Mouse (Mus musculus) CH12.LX (cell line): ENCODE results near the gene Syt2. TPM values are rescaled to one million over a fixed set of nuclear protein-coding genes. Genes with fewer than 3 reads are reported as not detected.

ENCODE experiments used
- DNase-seq: peaks from one replicate; pipeline ENCODE4 v3.0.0-alpha.2; 2013; ENCODE audit errors: extremely low read depth
- H3K27ac ChIP-seq: 2 replicates; pipeline ENCODE4 v1.5.1; 2012; ENCODE audit warnings: low read depth, mild to moderate bottlenecking, control low read depth, moderate library complexity; ENCODE audit not compliant: insufficient read depth
- H3K27me3 ChIP-seq: replicated peaks from 2 replicates; pipeline ENCODE3; 2012; ENCODE audit warnings: inconsistent platforms
- H3K36me3 ChIP-seq, 2 experiments: replicated peaks in 1 of 2; 2 replicates each; pipeline versions ENCODE3 to v1.6.1; 2012; ENCODE audit warnings: inconsistent platforms in 1 of 2, low read length in 1 of 2, mild to moderate bottlenecking in 1 of 2, mixed read lengths in 1 of 2, moderate library complexity in 1 of 2; ENCODE audit not compliant: control insufficient read depth in 1 of 2, insufficient read depth in 1 of 2
- H3K4me1 ChIP-seq, 2 experiments: 2 replicates each; pipeline ENCODE4 v1.6.1; 2012; ENCODE audit warnings: inconsistent platforms in 1 of 2, moderate library complexity in 1 of 2; ENCODE audit not compliant: insufficient read depth in 2 of 2, control insufficient read depth in 1 of 2
- H3K4me2 ChIP-seq: 2 replicates; pipeline ENCODE4 v1.6.1; 2012; ENCODE audit warnings: low read depth, mild to moderate bottlenecking, control low read depth; ENCODE audit not compliant: poor library complexity, insufficient read depth, severe bottlenecking
- H3K4me3 ChIP-seq, 3 experiments: fragments of 150-350 bp in 1 of 3; sonication (generic) in 1 of 3; replicated peaks in 1 of 3; 2 replicates each; pipeline versions ENCODE3 to v1.5.1; 2011 to 2012; ENCODE audit warnings: low read depth in 2 of 3, low read length in 2 of 3, mild to moderate bottlenecking in 2 of 3, moderate library complexity in 2 of 3, control low read depth in 1 of 3, improper control_type of control experiment in 1 of 3, inconsistent platforms in 1 of 3, mixed read lengths in 1 of 3; ENCODE audit not compliant: poor library complexity in 1 of 3
- H3K79me2 ChIP-seq: replicated peaks from 2 replicates; pipeline ENCODE4 v1.6.1; 2012; ENCODE audit warnings: mild to moderate bottlenecking, moderate library complexity; ENCODE audit not compliant: control insufficient read depth, poor library complexity, insufficient read depth, severe bottlenecking; ENCODE audit errors: extremely low read depth
- H3K9ac ChIP-seq: 2 replicates; pipeline ENCODE4 v1.6.1; 2012; ENCODE audit warnings: low read depth, mild to moderate bottlenecking, control low read depth, moderate library complexity; ENCODE audit not compliant: insufficient read depth
- H3K9me3 ChIP-seq: replicated peaks from 2 replicates; pipeline ENCODE3; 2012; ENCODE audit warnings: low read length, inconsistent platforms, mixed read lengths
- BHLHE40 ChIP-seq: IDR thresholded peaks from 2 replicates; pipeline ENCODE4 v1.6.1; 2011; ENCODE audit warnings: mild to moderate bottlenecking, low read depth, low read length, improper control_type of control experiment
- CHD1 ChIP-seq: IDR thresholded peaks from 2 replicates; pipeline ENCODE4 v1.6.1; 2012; ENCODE audit warnings: low read depth, low read length, improper control_type of control experiment, inconsistent platforms
- CHD2 ChIP-seq: IDR thresholded peaks from 2 replicates; pipeline ENCODE4 v1.6.1; 2011; ENCODE audit warnings: low read length, improper control_type of control experiment
- CTCF ChIP-seq, 2 experiments: IDR thresholded peaks in 1 of 2; conservative IDR thresholded peaks in 1 of 2; 2 replicates each; pipeline ENCODE4 v1.5.1; 2011 to 2012; ENCODE audit warnings: low read depth in 2 of 2, low read length in 2 of 2, improper control_type of control experiment in 1 of 2, inconsistent platforms in 1 of 2, mild to moderate bottlenecking in 1 of 2, moderate library complexity in 1 of 2
- E2F4 ChIP-seq: IDR thresholded peaks from 2 replicates; pipeline ENCODE4 v1.6.1; 2011; ENCODE audit warnings: low read depth, low read length, improper control_type of control experiment; ENCODE audit not compliant: insufficient replicate concordance
- ELF1 ChIP-seq: IDR thresholded peaks from 2 replicates; pipeline ENCODE4 v1.6.1; 2014; ENCODE audit warnings: low read depth, mild to moderate bottlenecking, inconsistent platforms, low read length, improper control_type of control experiment
- EP300 ChIP-seq: IDR thresholded peaks from 2 replicates; pipeline ENCODE4 v1.6.1; 2011; ENCODE audit warnings: low read length, improper control_type of control experiment
- ETS1 ChIP-seq: conservative IDR thresholded peaks from 2 replicates; pipeline ENCODE4 v1.6.1; 2012; ENCODE audit warnings: low read depth, mild to moderate bottlenecking, inconsistent platforms, low read length, improper control_type of control experiment, moderate library complexity
- GABPA ChIP-seq: IDR thresholded peaks from 2 replicates; pipeline ENCODE4 v1.6.1; 2012; ENCODE audit warnings: low read depth, low read length, improper control_type of control experiment, inconsistent platforms; ENCODE audit not compliant: insufficient replicate concordance
- HCFC1 ChIP-seq: IDR thresholded peaks from 2 replicates; pipeline ENCODE4 v1.6.1; 2012; ENCODE audit warnings: low read depth, mild to moderate bottlenecking, inconsistent platforms, low read length, improper control_type of control experiment
- IRF4 ChIP-seq: IDR thresholded peaks from 2 replicates; pipeline ENCODE4 v1.6.1; 2014; ENCODE audit warnings: low read depth, mild to moderate bottlenecking, inconsistent platforms, low read length, improper control_type of control experiment
- JUN ChIP-seq: IDR thresholded peaks from 2 replicates; pipeline ENCODE4 v1.6.1; 2011; ENCODE audit warnings: low read depth, mild to moderate bottlenecking, low read length, improper control_type of control experiment, moderate library complexity; ENCODE audit not compliant: insufficient read depth
- JUND ChIP-seq: conservative IDR thresholded peaks from 2 replicates; pipeline ENCODE4 v1.6.1; 2011; ENCODE audit warnings: low read depth, low read length, improper control_type of control experiment
- KAT2A ChIP-seq: IDR thresholded peaks from 2 replicates; pipeline ENCODE4 v1.6.1; 2012; ENCODE audit warnings: low read length, improper control_type of control experiment, inconsistent platforms; ENCODE audit not compliant: insufficient replicate concordance
- MAFK ChIP-seq: IDR thresholded peaks from 2 replicates; pipeline ENCODE4 v1.6.1; 2011; ENCODE audit warnings: low read length, improper control_type of control experiment; ENCODE audit not compliant: insufficient replicate concordance
- MAX ChIP-seq: IDR thresholded peaks from 2 replicates; pipeline ENCODE4 v1.6.1; 2011; ENCODE audit warnings: low read length, improper control_type of control experiment
- MAZ ChIP-seq: IDR thresholded peaks from 2 replicates; pipeline ENCODE4 v1.6.1; 2012; ENCODE audit warnings: low read depth, mild to moderate bottlenecking, inconsistent platforms, low read length, improper control_type of control experiment, moderate library complexity
- MEF2A ChIP-seq: IDR thresholded peaks from 2 replicates; pipeline ENCODE4 v1.6.1; 2014; ENCODE audit warnings: low read depth, mild to moderate bottlenecking, inconsistent platforms, low read length, improper control_type of control experiment, borderline replicate concordance
- MXI1 ChIP-seq: IDR thresholded peaks from 2 replicates; pipeline ENCODE4 v1.6.1; 2011; ENCODE audit warnings: mild to moderate bottlenecking, low read depth, low read length, improper control_type of control experiment
- MYC ChIP-seq: IDR thresholded peaks from 2 replicates; pipeline ENCODE4 v1.6.1; 2011; ENCODE audit warnings: low read depth, mild to moderate bottlenecking, improper control_type of control experiment, low read length
- NELFE ChIP-seq: IDR thresholded peaks from 2 replicates; pipeline ENCODE4 v1.6.1; 2011; ENCODE audit warnings: low read depth, low read length, improper control_type of control experiment
- NRF1 ChIP-seq: IDR thresholded peaks from 2 replicates; pipeline ENCODE4 v1.6.1; 2014; ENCODE audit warnings: low read depth, mild to moderate bottlenecking, inconsistent platforms, low read length, improper control_type of control experiment, moderate library complexity
- PAX5 ChIP-seq: IDR thresholded peaks from 2 replicates; pipeline ENCODE4 v1.6.1; 2012; ENCODE audit warnings: low read length, inconsistent platforms, mixed read lengths
- POLR2A ChIP-seq: IDR thresholded peaks from 2 replicates; pipeline ENCODE4 v1.6.1; 2011; ENCODE audit warnings: low read depth, mild to moderate bottlenecking, improper control_type of control experiment, low read length
- POLR2AphosphoS2 ChIP-seq: IDR thresholded peaks from 2 replicates; pipeline ENCODE4 v1.6.1; 2011; ENCODE audit warnings: low read depth, low read length, improper control_type of control experiment
- RAD21 ChIP-seq: IDR thresholded peaks from 2 replicates; pipeline ENCODE4 v1.6.1; 2011; ENCODE audit warnings: low read depth, mild to moderate bottlenecking, low read length, improper control_type of control experiment, moderate library complexity
- RCOR1 ChIP-seq: conservative IDR thresholded peaks from 2 replicates; pipeline ENCODE4 v1.6.1; 2012; ENCODE audit warnings: low read depth, mild to moderate bottlenecking, inconsistent platforms, low read length, improper control_type of control experiment
- SIN3A ChIP-seq: IDR thresholded peaks from 2 replicates; pipeline ENCODE4 v1.6.1; 2012; ENCODE audit warnings: low read length, improper control_type of control experiment, inconsistent platforms
- SMC3 ChIP-seq: IDR thresholded peaks from 2 replicates; pipeline ENCODE4 v1.6.1; 2011; ENCODE audit warnings: low read depth, low read length, improper control_type of control experiment
- TBP ChIP-seq: conservative IDR thresholded peaks from 2 replicates; pipeline ENCODE4 v1.6.1; 2011; ENCODE audit warnings: low read depth, low read length, improper control_type of control experiment
- TCF12 ChIP-seq: IDR thresholded peaks from 2 replicates; pipeline ENCODE4 v1.6.1; 2014; ENCODE audit warnings: low read depth, mild to moderate bottlenecking, inconsistent platforms, low read length, improper control_type of control experiment
- UBTF ChIP-seq: IDR thresholded peaks from 2 replicates; pipeline ENCODE4 v1.6.1; 2012; ENCODE audit warnings: low read depth, mild to moderate bottlenecking, inconsistent platforms, low read length, improper control_type of control experiment, moderate library complexity
- USF1 ChIP-seq: IDR thresholded peaks from 2 replicates; pipeline ENCODE4 v1.6.1; 2014; ENCODE audit warnings: low read depth, mild to moderate bottlenecking, inconsistent platforms, low read length, improper control_type of control experiment
- USF2 ChIP-seq: conservative IDR thresholded peaks from 2 replicates; pipeline ENCODE4 v1.6.1; 2011; ENCODE audit warnings: low read depth, low read length, improper control_type of control experiment
- ZC3H11A ChIP-seq: IDR thresholded peaks from 2 replicates; pipeline ENCODE4 v1.6.1; 2012; ENCODE audit warnings: low read depth, mild to moderate bottlenecking, inconsistent platforms, low read length, improper control_type of control experiment
- ZKSCAN1 ChIP-seq: IDR thresholded peaks from 2 replicates; pipeline ENCODE4 v1.6.1; 2012; ENCODE audit warnings: low read depth, inconsistent platforms, low read length, improper control_type of control experiment, borderline replicate concordance
- ZMIZ1 ChIP-seq: IDR thresholded peaks from 2 replicates; pipeline ENCODE4 v1.6.1; 2012; ENCODE audit warnings: low read depth, mild to moderate bottlenecking, inconsistent platforms, low read length, improper control_type of control experiment
- ZNF384 ChIP-seq: IDR thresholded peaks from 2 replicates; pipeline ENCODE4 v1.6.1; 2012; ENCODE audit warnings: low read depth, low read length, improper control_type of control experiment, inconsistent platforms
- dilution Hi-C: fragments of 300-500 bp; cut with MboI; formaldehyde crosslinking; loops from 2 replicates; pipeline ENCODE4 v1.14.3; 2020; ENCODE audit warnings: low sequenced_read_pairs; ENCODE audit not compliant: extremely low pct_unique_long_range_greater_than_20kb, extremely low pct_ligation_motif_present
- in situ Hi-C: fragments of 300-500 bp; cut with MboI; formaldehyde crosslinking; loops from 3 replicates; pipeline ENCODE4 v1.14.3; 2019; ENCODE audit warnings: low sequenced_read_pairs, low pct_ligation_motif_present, low pct_unique_long_range_greater_than_20kb, mixed read lengths
- polyA plus RNA-seq: library from polyadenylated mRNA; unstranded; fragments of >175 nt; gene quantifications from 2 replicates; pipeline ENCODE4 v1.2.1, GENCODE M21; 2012; ENCODE audit warnings: low read depth; ENCODE audit not compliant: insufficient read length
- total RNA-seq, 2 experiments: library from RNA; depleted of rRNA; stranded (reverse); fragments of 300-350 nt in 1 of 2; fragments of >200 nt in 1 of 2; gene quantifications; 2 replicates each; pipeline ENCODE4 v1.2.3; 2012 to 2014

Gene Syt2
- total and polyA plus RNA-seq, 3 experiments = not detected

- Histone ChIP-seq H3K27ac (no peak overlapping the region), H3K9me3 (peaks cover 5% of the 10 kb centered on the region), H3K36me3 (no peaks in the 10 kb centered on the region), H3K79me2 (no peaks in the 10 kb centered on the region), H3K9ac (no peak overlapping the region), H3K4me2 (no peak overlapping the region), H3K27me3 (peaks cover 82% of the 10 kb centered on the region), H3K4me3 (no peak overlapping the region), H3K4me1 (peaks cover 8 to 13% of the 10 kb centered on the region in 2 experiments)
- dilution Hi-C loops = no loop called here
- in situ Hi-C loops = no loop called here
- peak; percentile 91 for DNase-seq
- TF ChIP-seq KAT2A (no peak), E2F4 (no peak), USF2 (peak; percentile 65), ZNF384 (no peak; the same call in 1 of the 2 replicates), MYC (peak; percentile 94), MAFK (peak; percentile 96), ETS1 (peak; percentile 93), NELFE (no peak), POLR2AphosphoS2 (no peak), MXI1 (peak; percentile 68; the same call in 1 of the 2 replicates), USF1 (peak; percentile 72), CHD1 (peak; percentile 92; the same call in 1 of the 2 replicates), MEF2A (peak; percentile 83), PAX5 (peak; percentile 62; the same call in 1 of the 2 replicates), MAZ (peak; percentile 64; the same call in 1 of the 2 replicates), RCOR1 (peak; percentile 94), JUN (peak; percentile 97), ZC3H11A (no peak), HCFC1 (no peak), ELF1 (peak; percentile 66), TBP (no peak), UBTF (no peak), NRF1 (no peak), TCF12 (peak; percentile 85), MAX (peak; percentile 89), EP300 (peak; percentile 93), CTCF (conservative IDR thresholded peaks at IDR 0.05 in 1 of 2, IDR thresholded peaks at IDR 0.05 in 1 of 2; ENCODE audit: low read depth in 2 of 2, low read length in 2 of 2) (peak in 1 of 2 experiments; percentile 22; a peak in 2 of 4 replicates), IRF4 (peak; percentile 98), RAD21 (no peak; the same call in 1 of the 2 replicates), ZMIZ1 (no peak), SMC3 (no peak), POLR2A (no peak), SIN3A (0 out of 2 replicates have a peak, but pooled peaks have one; percentile 51), BHLHE40 (peak; percentile 99), GABPA (no peak), JUND (peak; percentile 90), ZKSCAN1 (no peak), CHD2 (peak; percentile 45; the same call in 1 of the 2 replicates)
Observed at GRCm38 (mm10) chr1:134679445-134679844, 33.0 kb downstream of the Syt2 start.
